Mouse (Mus musculus) cerebellum, postnatal 25 days (tissue): ENCODE data around the gene Pla2g16.

Experiments
- DNase-seq, 2 experiments: peaks; one replicate each; pipeline ENCODE4 v3.0.0; 2021; ENCODE audit warnings: mixed read lengths in 2 of 2

Pla2g16 gene

GRCm38 (mm10) chr19:7566826-7567225 lies 9.6 kb downstream of the Pla2g16 start:
- DNase-seq = no peak

GRCm38 (mm10) chr19:7568364-7568763 lies 11.1 kb downstream of the Pla2g16 start:
- DNase-seq = no peak

DNA sequence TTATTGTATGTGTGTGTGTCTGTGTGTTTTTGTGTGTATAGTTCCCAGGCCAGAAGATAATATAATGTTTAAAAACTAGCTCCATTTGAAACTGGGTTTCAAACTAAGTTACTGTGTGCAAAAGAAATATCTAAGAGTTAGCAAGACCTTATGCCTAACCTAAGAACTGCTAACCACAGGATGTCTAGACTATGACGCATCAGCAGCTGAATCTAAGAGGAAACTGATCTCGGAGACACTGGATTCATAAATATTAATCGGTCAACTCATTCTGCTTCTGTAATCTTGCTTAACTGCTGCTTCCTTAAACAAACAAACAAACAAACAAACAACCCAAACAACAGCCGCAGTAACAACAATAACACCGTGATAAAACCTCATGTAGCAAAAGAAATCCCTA lies 12.4 kb downstream of the Pla2g16 start:
- DNase-seq = no peak

- no peak for DNase-seq
Observed at GRCm38 (mm10) chr19:7576180-7576579, 18.9 kb downstream of the Pla2g16 start.

DNA sequence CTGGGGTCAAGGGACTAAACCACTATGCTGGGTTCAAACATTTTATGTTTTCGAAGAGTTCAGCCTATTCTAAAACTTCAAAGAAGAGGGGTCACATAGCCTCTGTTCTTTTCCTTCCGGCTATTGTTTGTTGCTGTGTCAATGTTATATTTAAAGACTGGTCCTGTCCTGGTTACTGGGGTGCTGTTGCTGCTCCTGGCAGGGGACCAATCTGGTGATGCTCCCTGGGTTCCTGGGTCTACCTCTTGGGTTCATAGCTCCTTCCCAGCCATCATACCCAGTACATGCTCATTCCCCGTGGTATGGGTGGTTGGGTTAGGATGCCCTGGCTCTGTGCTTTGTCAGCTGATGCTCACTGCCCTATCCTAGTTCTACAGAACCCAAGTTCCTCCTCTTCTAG lies 20.5 kb downstream of the Pla2g16 start:
- DNase-seq = no peak

DNA sequence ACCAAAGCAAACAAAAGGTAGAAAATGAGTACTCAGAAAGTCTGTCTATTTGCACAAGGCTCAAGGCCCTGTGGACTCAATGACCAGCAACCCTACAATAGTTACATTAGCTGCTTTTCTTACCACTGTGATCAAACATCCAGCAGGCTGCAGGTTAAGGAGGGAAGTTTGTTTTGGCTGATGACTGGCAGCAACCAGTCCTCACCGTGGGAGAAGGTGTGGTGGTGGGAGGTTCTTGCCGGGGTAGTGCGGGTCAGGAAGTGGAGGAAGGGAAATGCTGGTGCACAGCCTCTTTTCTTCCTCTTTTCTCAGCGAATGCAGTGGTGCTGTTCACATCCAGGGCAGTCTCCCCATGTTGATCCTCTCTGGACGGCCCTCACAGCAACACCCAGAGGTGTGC lies 23.8 kb downstream of the Pla2g16 start:
- no peak for DNase-seq

DNA sequence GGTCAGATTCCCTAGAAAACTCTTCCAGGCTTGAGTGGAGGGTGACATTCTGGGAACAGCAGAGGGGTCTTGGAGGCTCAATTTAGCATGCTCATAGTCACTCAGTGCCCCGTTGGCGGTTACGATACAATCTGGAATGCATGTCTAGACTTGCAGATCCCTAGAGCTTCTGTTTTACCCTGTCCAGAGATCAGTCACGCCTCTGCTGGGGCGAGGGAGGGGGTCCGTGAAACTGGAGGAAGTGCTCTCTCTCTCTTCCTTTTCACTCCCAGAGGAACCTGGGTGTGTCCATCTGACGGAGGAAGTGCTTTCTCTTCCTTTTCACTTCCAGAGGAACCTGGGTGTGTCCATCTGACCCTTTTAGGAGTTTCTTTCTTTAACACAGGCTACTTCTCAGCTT lies 25.8 kb downstream of the Pla2g16 start:
- DNase-seq = no peak

DNA sequence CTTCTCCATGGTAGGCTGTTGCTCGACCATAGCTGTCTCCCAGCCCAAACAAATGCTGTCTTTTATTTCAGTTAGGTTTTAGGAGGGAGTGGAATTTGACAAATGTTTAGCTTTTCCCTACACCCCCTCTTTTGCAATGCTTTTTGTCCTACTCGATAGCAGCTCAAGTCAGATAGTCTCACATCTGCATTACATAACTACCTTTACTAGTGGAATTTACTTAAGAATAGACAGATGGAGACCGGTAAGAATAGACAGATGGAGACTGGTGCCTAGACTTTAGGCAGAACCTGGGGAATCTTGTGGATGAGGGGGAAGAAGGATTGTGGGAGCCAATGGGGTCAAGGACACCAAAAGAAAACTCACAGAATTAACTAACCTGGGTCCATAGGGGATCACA lies 26.3 kb downstream of the Pla2g16 start:
- no peak for DNase-seq

- peak in 1 of 2 experiments; percentile 9 for DNase-seq
Observed at GRCm38 (mm10) chr19:7585279-7585678, 28.0 kb downstream of the Pla2g16 start.

DNA sequence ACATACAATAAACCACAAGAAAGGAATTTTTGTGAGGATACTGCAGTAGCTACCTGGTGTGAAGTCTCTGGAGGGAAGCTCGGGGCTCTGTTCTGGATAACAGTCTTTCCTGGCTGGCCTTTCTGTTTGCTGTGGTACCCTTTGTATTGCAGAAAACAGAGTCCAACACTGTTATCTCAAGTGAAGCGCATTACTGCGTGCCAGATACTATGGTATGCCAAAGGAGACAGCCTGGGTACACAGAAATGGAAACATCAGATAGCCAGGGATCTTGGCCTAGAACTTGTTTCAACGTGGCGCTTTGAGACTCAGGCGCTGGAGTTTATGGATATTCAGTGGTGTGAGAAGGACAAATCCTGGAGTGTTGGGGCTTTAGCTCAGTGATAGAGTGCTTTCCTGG lies 28.5 kb downstream of the Pla2g16 start:
- no peak for DNase-seq

GRCm38 (mm10) chr19:7590795-7591194 lies 33.5 kb downstream of the Pla2g16 start:
- no peak for DNase-seq

DNA sequence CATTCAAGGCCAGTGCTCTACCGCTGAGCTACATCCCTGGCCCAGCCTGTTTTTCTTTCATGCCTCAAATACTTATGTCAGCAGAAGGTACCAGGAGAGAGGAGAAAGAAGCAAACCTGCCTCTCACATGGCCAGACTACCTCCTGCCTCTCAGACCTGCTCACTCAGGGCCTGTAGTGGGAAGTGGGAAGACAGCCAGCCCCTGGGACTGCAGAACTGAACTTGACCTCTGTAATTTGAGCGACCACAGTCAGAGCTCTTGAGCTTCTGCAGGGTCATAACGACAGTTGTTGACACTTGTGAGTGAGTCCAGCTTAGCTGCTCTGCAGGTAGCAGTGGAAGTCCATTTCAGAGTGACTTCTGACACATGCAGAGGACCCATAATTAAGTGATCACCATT lies 34.8 kb downstream of the Pla2g16 start:
- DNase-seq = no peak

GRCm38 (mm10) chr19:7595534-7595933 lies 38.3 kb downstream of the Pla2g16 start:
- DNase-seq = peak in 1 of 2 experiments; percentile 15

- DNase-seq = no peak
Observed at GRCm38 (mm10) chr19:7598481-7598880, 41.2 kb downstream of the Pla2g16 start.

GRCm38 (mm10) chr19:7601551-7601950 lies 44.3 kb downstream of the Pla2g16 start:
- DNase-seq = no peak

- DNase-seq = no peak
Observed at GRCm38 (mm10) chr19:7604107-7604506, 46.8 kb downstream of the Pla2g16 start.

GRCm38 (mm10) chr19:7605013-7605412 lies 47.8 kb downstream of the Pla2g16 start:
- no peak for DNase-seq

- DNase-seq = peak; percentile 38 to 72
Observed at GRCm38 (mm10) chr19:7605930-7606783, 48.9 kb downstream of the Pla2g16 start.

DNA sequence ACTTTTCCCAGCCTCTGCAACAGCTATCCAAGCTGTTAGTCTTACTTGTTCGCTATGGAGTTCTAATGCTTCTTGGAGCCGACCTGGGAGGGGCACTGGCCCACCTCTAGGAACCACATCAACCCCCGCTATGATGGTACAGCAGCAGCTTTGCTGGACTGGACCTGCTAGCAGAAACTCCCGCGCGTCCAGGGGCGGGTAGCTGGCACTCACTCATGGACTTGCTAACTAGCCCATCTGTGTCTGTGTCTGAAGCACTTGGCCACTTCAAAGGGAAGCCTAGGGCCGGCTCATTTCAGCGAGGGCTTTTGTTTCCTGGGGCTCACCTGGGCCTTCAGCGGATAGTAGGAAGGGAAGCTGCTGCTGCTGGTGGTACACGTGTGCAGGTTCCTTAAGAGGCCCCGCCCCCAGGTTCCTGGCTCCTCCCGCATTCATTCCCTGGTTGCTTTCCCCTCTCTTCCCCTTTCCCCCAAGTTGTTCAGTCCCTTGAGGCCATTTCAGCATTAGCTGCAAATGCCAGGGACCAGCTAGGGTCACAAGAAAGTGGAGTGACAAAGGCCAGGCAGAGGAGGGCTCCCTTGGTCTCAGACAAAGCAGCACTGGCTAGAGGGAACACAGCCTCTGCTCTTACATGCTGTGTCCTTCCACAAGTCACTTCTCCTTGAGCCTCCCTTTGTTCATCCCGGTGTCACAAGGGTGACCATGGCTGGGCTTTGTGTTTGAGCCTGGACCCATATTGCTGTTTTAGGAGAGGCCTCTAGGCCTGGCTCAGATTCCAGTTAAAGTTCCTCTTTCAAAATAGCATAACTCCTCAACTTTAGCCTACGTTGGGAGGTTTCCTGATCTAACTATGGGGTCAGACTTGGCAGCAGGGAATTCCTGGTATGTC lies 49.8 kb downstream of the Pla2g16 start, which contains the start of gene Lgals12:
Lgals12 (minus strand) TSS at position 393 of the 889 bp plus-strand sequence.
- peak in 1 of 2 experiments; percentile 47 for DNase-seq

GRCm38 (mm10) chr19:7607690-7608201 lies 50.5 kb downstream of the Pla2g16 start:
- no peak for DNase-seq

GRCm38 (mm10) chr19:7611942-7612757 lies 54.9 kb downstream of the Pla2g16 start, which contains the start of gene Hrasls5:
Gene Hrasls5 (plus strand): TSS chr19:7612541.
- DNase-seq = peak; percentile 12 to 32

GRCm38 (mm10) chr19:7613151-7613550 lies 55.9 kb downstream of the Pla2g16 start:
- DNase-seq = no peak
